Comparison of ENCODE assay signal across 8 mouse cellular contexts in the genomic region with DNA sequence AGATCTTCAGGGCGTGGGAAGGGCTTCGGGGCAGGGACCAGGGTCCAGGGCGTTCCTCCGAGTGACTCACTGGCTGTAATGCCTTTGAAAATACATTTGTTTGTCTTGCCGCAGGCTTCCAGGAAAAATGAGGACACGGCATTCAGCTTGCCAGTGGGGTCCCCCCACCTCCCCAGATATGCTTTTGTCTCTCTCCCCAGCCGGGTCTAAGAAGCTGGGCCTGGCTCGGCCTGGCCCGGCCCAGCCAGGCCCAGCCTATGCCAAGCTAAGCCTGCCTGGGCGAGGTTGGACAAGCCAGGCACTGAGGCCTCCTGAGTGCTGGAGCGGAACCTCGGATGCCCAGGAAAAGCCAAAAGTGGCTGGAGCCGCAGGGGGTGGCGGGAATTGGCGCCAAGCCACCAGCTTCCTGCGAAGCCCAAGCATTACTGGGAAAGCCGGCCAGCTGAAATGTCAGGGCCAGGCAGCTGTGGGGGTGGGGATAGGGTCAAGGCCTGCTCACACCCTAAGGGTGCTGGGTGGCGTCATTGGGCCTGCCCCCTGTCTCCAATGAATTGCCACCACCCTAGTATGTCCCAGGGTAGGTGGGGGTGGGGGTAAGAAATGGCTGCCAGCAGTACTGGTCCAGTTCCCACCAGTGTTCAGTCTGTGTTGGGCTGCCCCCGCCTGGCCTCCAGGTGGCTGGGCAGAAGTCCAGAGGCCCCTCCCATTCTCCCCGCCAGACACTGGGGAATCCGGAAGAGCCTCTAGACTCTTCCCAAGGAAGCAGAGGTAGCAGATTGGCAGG.
DNase-seq lines count a peak whose midpoint lies in the region; ATAC-seq and TF ChIP-seq lines count a peak whose summit lies in the region.

No protein-coding gene starts in this region.

- intact Hi-C loops in left cerebral cortex, postnatal 36 days (cut with DNase I): no loop called here

- H3K9me3 ChIP-seq in embryonic facial prominence, embryonic 10.5 days: no peaks in the 10 kb centered on the region
- H3K9me3 ChIP-seq in intestine, embryonic 16.5 days (ENCODE audit: control insufficient read depth, low read length): no peaks in the 10 kb centered on the region
- H3K9me3 ChIP-seq in midbrain, postnatal 0 days (ENCODE audit: low read length): no peaks in the 10 kb centered on the region

- no peaks in the 10 kb centered on the region for H3K27me3 ChIP-seq in embryonic facial prominence, embryonic 10.5 days (replicated peaks; ENCODE audit: low read depth, poor library complexity, severe bottlenecking)
- H3K27me3 ChIP-seq in intestine, embryonic 16.5 days (replicated peaks; ENCODE audit: control insufficient read depth, insufficient read depth, low read length): no peaks in the 10 kb centered on the region
- no peaks in the 10 kb centered on the region for H3K27me3 ChIP-seq in midbrain, postnatal 0 days (ENCODE audit: insufficient read depth, low read length)

- ATAC-seq in intestine, embryonic 16.5 days: peak; percentile 75
- peak; percentile 77 for ATAC-seq in midbrain, postnatal 0 days (ENCODE audit: low FRiP score)
- no peak for ATAC-seq in erythroid progenitor cell, adult 5-6 weeks (replicated peaks; ENCODE audit: low FRiP score, poor library complexity, severe bottlenecking)

- H3K9ac ChIP-seq in intestine, embryonic 16.5 days (ENCODE audit: low read depth, low read length): peak overlapping the region; percentile 44
- H3K9ac ChIP-seq in midbrain, postnatal 0 days (replicated peaks; ENCODE audit: low read length, poor library complexity, severe bottlenecking): no peak overlapping the region

- no peak overlapping the region for H3K4me3 ChIP-seq in embryonic facial prominence, embryonic 10.5 days
- H3K4me3 ChIP-seq in intestine, embryonic 16.5 days (ENCODE audit: low read length): no peak overlapping the region
- H3K4me3 ChIP-seq in midbrain, postnatal 0 days (ENCODE audit: low read depth, low read length): no peak overlapping the region

- DNase-seq in adrenal gland, postnatal 36 days: peak; percentile 98
- DNase-seq in embryonic facial prominence, embryonic 10.5 days (ENCODE audit: low spot score): no peak
- DNase-seq in gastrocnemius, postnatal 4 days (ENCODE audit: low spot score in 2 of 2): peak; percentile 82 to 91
- peak; percentile 51 to 53 for DNase-seq in left cerebral cortex, postnatal 36 days (ENCODE audit: low spot score in 2 of 2)
- peak; percentile 85 for DNase-seq in midbrain, postnatal 0 days (ENCODE audit: low spot score)
- peak; percentile 70 for DNase-seq in urinary bladder, postnatal 25 days (ENCODE audit: low spot score)

- WGBS in embryonic facial prominence, embryonic 10.5 days: 79% methylated on average over 21 of the region's 21 CpGs
- WGBS in intestine, embryonic 16.5 days: 39% methylated on average over 21 of the region's 21 CpGs
- WGBS in midbrain, postnatal 0 days: 46% methylated on average over 21 of the region's 21 CpGs

- no peak overlapping the region for H3K4me2 ChIP-seq in intestine, embryonic 16.5 days (ENCODE audit: low read depth, low read length)
- H3K4me2 ChIP-seq in midbrain, postnatal 0 days (ENCODE audit: low read depth, low read length, poor library complexity, severe bottlenecking): no peak overlapping the region

- H3K36me3 ChIP-seq in embryonic facial prominence, embryonic 10.5 days (replicated peaks): peaks cover 100% of the 10 kb centered on the region
- H3K36me3 ChIP-seq in intestine, embryonic 16.5 days (ENCODE audit: control insufficient read depth, insufficient read depth, low read length): peaks cover 32% of the 10 kb centered on the region; the same call in 1 of the 2 replicates
- H3K36me3 ChIP-seq in midbrain, postnatal 0 days (ENCODE audit: insufficient read depth, low read length): peaks cover 74% of the 10 kb centered on the region

- peaks cover 9% of the 10 kb centered on the region; the same call in 1 of the 2 replicates for H3K4me1 ChIP-seq in embryonic facial prominence, embryonic 10.5 days
- H3K4me1 ChIP-seq in intestine, embryonic 16.5 days (ENCODE audit: control insufficient read depth, insufficient read depth, low read length): peaks cover 28% of the 10 kb centered on the region
- no peaks in the 10 kb centered on the region for H3K4me1 ChIP-seq in midbrain, postnatal 0 days (ENCODE audit: insufficient read depth, low read length)

- peak overlapping the region; percentile 37; the same call in 1 of the 2 replicates for H3K27ac ChIP-seq in embryonic facial prominence, embryonic 10.5 days (replicated peaks)
- H3K27ac ChIP-seq in intestine, embryonic 16.5 days (ENCODE audit: low read length): peak overlapping the region; percentile 87
- peak overlapping the region; percentile 65 for H3K27ac ChIP-seq in midbrain, postnatal 0 days (ENCODE audit: low read depth, low read length)

- TF ChIP-seq CTCF in midbrain, postnatal 0 days (IDR thresholded peaks at IDR 0.05): no peak

Comparison
In these comparisons a context has a peak if more than half of its experiments do, and no peak if none do; other contexts are left out.
1. H3K27ac ChIP-seq: peak in every context shown above with its lines; median percentile 87 in intestine, embryonic 16.5 days; 65 in midbrain, postnatal 0 days; 37 in embryonic facial prominence, embryonic 10.5 days.